Mouse (Mus musculus) MEL (cell line): ENCODE measurements at regions not wholly inside any gene's neighbourhood (a gene's known extent, or its start where the extent isn't known, plus 50 kb on each side); places are given as distances from the start of the nearest gene placed in this dataset.

Experiments
- CTCF ChIP-seq, 3 experiments: IDR thresholded peaks in 2 of 3; conservative IDR thresholded peaks in 1 of 3; 2 replicates each; pipeline ENCODE4 v1.5.1; 2011 to 2012; ENCODE audit warnings: low read length in 3 of 3, low read depth in 2 of 3, mild to moderate bottlenecking in 2 of 3, improper control_type of control experiment in 1 of 3, inconsistent platforms in 1 of 3, mixed read lengths in 1 of 3, moderate library complexity in 1 of 3; ENCODE audit not compliant: control insufficient read depth in 1 of 3, insufficient read depth in 1 of 3, poor library complexity in 1 of 3, severe bottlenecking in 1 of 3
- ETS1 ChIP-seq: IDR thresholded peaks from 2 replicates; pipeline ENCODE4 v1.6.1; 2012; ENCODE audit warnings: low read depth, mild to moderate bottlenecking, inconsistent platforms, low read length, improper control_type of control experiment, moderate library complexity
- KAT2A ChIP-seq: conservative IDR thresholded peaks from 2 replicates; pipeline ENCODE4 v1.6.1; 2012; ENCODE audit warnings: low read depth, low read length, improper control_type of control experiment, inconsistent platforms
- MYB ChIP-seq: IDR thresholded peaks from 2 replicates; pipeline ENCODE4 v1.6.1; 2011; ENCODE audit warnings: mild to moderate bottlenecking, low read depth, low read length, improper control_type of control experiment
- POLR2A ChIP-seq, 2 experiments: IDR thresholded peaks; 2 replicates each; pipeline ENCODE4 v1.6.1; 2011 to 2012; ENCODE audit warnings: low read length in 2 of 2, mild to moderate bottlenecking in 2 of 2, control low read depth in 1 of 2, improper control_type of control experiment in 1 of 2, low read depth in 1 of 2, moderate library complexity in 1 of 2; ENCODE audit not compliant: control insufficient read depth in 1 of 2, insufficient read depth in 1 of 2, poor library complexity in 1 of 2
- ZC3H11A ChIP-seq: IDR thresholded peaks from 2 replicates; pipeline ENCODE4 v1.6.1; 2012; ENCODE audit warnings: low read depth, mild to moderate bottlenecking, inconsistent platforms, low read length, improper control_type of control experiment
- ZMIZ1 ChIP-seq: IDR thresholded peaks from 2 replicates; pipeline ENCODE4 v1.6.1; 2012; ENCODE audit warnings: low read depth, mild to moderate bottlenecking, inconsistent platforms, low read length, improper control_type of control experiment, moderate library complexity

DNA sequence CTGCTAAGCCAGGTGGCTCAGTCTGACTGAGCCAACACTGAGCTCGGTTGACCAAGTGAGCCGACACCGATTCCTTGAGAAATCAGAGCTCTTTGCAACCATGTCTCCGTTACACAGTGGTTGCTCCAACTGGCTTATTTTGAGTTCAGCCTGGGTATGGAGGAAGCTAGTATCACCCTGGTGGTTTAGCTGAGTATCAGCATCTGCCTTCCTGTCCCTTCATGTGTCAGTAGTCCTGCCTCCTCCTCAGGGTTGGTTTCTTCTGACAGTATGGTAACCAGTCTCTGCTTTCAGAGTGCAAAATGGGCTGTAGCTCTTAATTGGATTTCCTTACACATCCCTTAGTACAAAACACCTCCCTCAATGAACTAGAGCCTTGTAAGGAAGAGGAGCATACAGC, 66.2 kb upstream of the Foxn3 start:
- TF ChIP-seq POLR2A (IDR thresholded peaks at IDR 0.05; ENCODE audit: control insufficient read depth in 1 of 2, insufficient read depth in 1 of 2, low read depth in 1 of 2, low read length in 2 of 2, poor library complexity in 1 of 2) (no peak), CTCF (IDR thresholded peaks at IDR 0.05 in 2 of 3, conservative IDR thresholded peaks at IDR 0.05 in 1 of 3; ENCODE audit: control insufficient read depth in 1 of 3, insufficient read depth in 1 of 3, low read depth in 2 of 3, low read length in 3 of 3, poor library complexity in 1 of 3, severe bottlenecking in 1 of 3) (no peak), ZMIZ1 (no peak), ZC3H11A (no peak), ETS1 (no peak), KAT2A (no peak), MYB (no peak)
